Mouse (Mus musculus): ENCODE data around the gene Prkg1.

- TF ChIP-seq CTCF (IDR thresholded peaks at IDR 0.05; ENCODE audit: low read depth, low read length) (no peak), POLR2A (IDR thresholded peaks at IDR 0.05; ENCODE audit: extremely low read depth, insufficient read depth, low read length) (no peak)
Measured at GRCm38 (mm10) chr19:31616159-31616558, 148.7 kb downstream of the Prkg1 start.
